Mouse (Mus musculus): Measurements from ENCODE around the gene Nrarp. TPM values are rescaled to one million over a fixed set of nuclear protein-coding genes. Genes with fewer than 3 reads are reported as not detected.

Nrarp gene
- polyA plus RNA-seq, 1 experiment from 2014 or later: 14.1 TPM

GRCm38 (mm10) chr2:25181891-25182397, 1.4 kb downstream of the Nrarp start:
- peak overlapping the region; percentile 89 for H3K27ac ChIP-seq (ENCODE audit: low read length)
- peak overlapping the region; percentile 58 for H3K9ac ChIP-seq (replicated peaks; ENCODE audit: low read depth)
- DNase-seq (ENCODE audit: low spot score): no peak
- 0 out of 2 replicates have a peak, but pooled peaks cover 16% of the 10 kb centered on the region for H3K27me3 ChIP-seq (replicated peaks; ENCODE audit: insufficient read depth, low read length)
- peak overlapping the region; percentile 63 for H3K4me3 ChIP-seq (ENCODE audit: low read depth, low read length)
- no peaks in the 10 kb centered on the region for H3K36me3 ChIP-seq (ENCODE audit: insufficient read depth, low read length)
- no peak for ATAC-seq
- no peak for TF ChIP-seq EP300 (IDR thresholded peaks at IDR 0.05)
- TF ChIP-seq CTCF (IDR thresholded peaks at IDR 0.05): no peak
- peak overlapping the region; percentile 91 for H3K4me2 ChIP-seq (replicated peaks; ENCODE audit: low read depth, low read length)
- no peaks in the 10 kb centered on the region for H3K9me3 ChIP-seq (ENCODE audit: low read length)
- peaks cover 13% of the 10 kb centered on the region; the same call in 1 of the 2 replicates for H3K4me1 ChIP-seq (ENCODE audit: insufficient read depth, low read depth, low read length)
- 1% methylated on average over 17 of the region's 17 CpGs for WGBS

- WGBS: 26% methylated on average over 6 of the region's 6 CpGs
- H3K9ac ChIP-seq (replicated peaks; ENCODE audit: low read depth): 0 out of 2 replicates have a peak overlapping the region, but pooled peaks have one; percentile 16
Observed at GRCm38 (mm10) chr2:25182664-25183063, 2.1 kb downstream of the Nrarp start.

DNA sequence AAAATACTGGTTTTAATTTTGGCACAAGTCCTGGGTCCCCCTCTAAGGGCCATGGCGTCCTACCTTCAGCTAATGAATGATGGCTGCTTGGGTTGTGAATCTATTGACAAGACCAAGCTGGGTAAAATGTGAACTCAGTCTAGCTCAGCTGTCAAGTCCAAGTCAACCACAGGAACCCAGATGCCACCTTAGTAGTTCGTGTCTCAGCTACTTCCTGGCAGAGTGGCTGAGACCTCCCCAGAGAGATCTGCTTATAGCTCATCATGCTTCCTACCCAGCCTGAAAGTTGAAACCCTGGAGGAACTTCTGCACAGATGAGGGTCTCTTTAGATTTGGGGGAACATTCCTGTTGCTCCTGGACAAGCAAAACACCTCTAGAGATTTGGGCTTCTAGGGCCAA, 2.8 kb downstream of the Nrarp start:
- Histone ChIP-seq H3K36me3 (ENCODE audit: insufficient read depth, low read length) (no peaks in the 10 kb centered on the region), H3K9me3 (ENCODE audit: low read length) (no peaks in the 10 kb centered on the region), H3K27me3 (replicated peaks; ENCODE audit: insufficient read depth, low read length) (0 out of 2 replicates have a peak, but pooled peaks cover 16% of the 10 kb centered on the region), H3K4me2 (replicated peaks; ENCODE audit: low read depth, low read length) (peak overlapping the region; percentile 91), H3K4me3 (ENCODE audit: low read depth, low read length) (no peak overlapping the region), H3K27ac (ENCODE audit: low read length) (no peak overlapping the region), H3K9ac (replicated peaks; ENCODE audit: low read depth) (no peak overlapping the region), H3K4me1 (ENCODE audit: insufficient read depth, low read depth, low read length) (no peaks in the 10 kb centered on the region)
- 66% methylated on average over 2 of the region's 2 CpGs for WGBS
- DNase-seq (ENCODE audit: low spot score) (no peak), ATAC-seq (no peak)
- TF ChIP-seq EP300 (IDR thresholded peaks at IDR 0.05) (no peak), CTCF (IDR thresholded peaks at IDR 0.05) (no peak)

More at GRCm38 (mm10) chr2:25182664-25183063, 2.1 kb downstream of the Nrarp start:
- DNase-seq (ENCODE audit: low spot score) (no peak), ATAC-seq (no peak)
- TF ChIP-seq EP300 (IDR thresholded peaks at IDR 0.05) (no peak), CTCF (IDR thresholded peaks at IDR 0.05) (no peak)
- H3K27ac ChIP-seq (ENCODE audit: low read length): no peak overlapping the region
- 0 out of 2 replicates have a peak, but pooled peaks cover 16% of the 10 kb centered on the region for H3K27me3 ChIP-seq (replicated peaks; ENCODE audit: insufficient read depth, low read length)
- H3K36me3 ChIP-seq (ENCODE audit: insufficient read depth, low read length): no peaks in the 10 kb centered on the region
- no peaks in the 10 kb centered on the region for H3K9me3 ChIP-seq (ENCODE audit: low read length)
- peak overlapping the region; percentile 63 for H3K4me3 ChIP-seq (ENCODE audit: low read depth, low read length)
- H3K4me1 ChIP-seq (ENCODE audit: insufficient read depth, low read depth, low read length): peaks cover 6% of the 10 kb centered on the region; the same call in 1 of the 2 replicates
- H3K4me2 ChIP-seq (replicated peaks; ENCODE audit: low read depth, low read length): peak overlapping the region; percentile 91

DNA sequence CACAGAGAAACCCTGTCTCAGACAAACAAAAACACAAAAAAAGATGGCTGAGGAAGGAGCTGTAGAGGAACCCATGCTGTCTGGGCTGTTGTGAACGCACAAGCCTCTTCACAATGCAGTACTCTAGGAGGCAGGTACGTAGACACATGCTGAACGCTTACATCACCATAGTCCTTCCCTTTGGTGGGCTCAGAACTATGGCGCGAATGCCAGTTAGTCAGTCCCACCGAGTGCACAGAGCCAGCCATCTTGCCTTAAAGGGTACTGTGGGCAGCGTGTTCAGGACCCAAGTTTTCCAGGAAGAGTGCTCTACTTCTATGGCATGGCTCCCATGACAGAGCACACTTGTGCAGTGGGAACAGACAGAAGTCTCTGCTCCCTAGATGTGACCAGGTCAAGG, 3.9 kb downstream of the Nrarp start:
- Histone ChIP-seq H3K9ac (replicated peaks; ENCODE audit: low read depth) (no peak overlapping the region), H3K4me1 (ENCODE audit: insufficient read depth, low read depth, low read length) (no peaks in the 10 kb centered on the region), H3K36me3 (ENCODE audit: insufficient read depth, low read length) (no peaks in the 10 kb centered on the region), H3K27ac (ENCODE audit: low read length) (no peak overlapping the region), H3K4me2 (replicated peaks; ENCODE audit: low read depth, low read length) (no peak overlapping the region), H3K27me3 (replicated peaks; ENCODE audit: insufficient read depth, low read length) (0 out of 2 replicates have a peak, but pooled peaks cover 15% of the 10 kb centered on the region), H3K4me3 (ENCODE audit: low read depth, low read length) (no peak overlapping the region), H3K9me3 (ENCODE audit: low read length) (no peaks in the 10 kb centered on the region)
- TF ChIP-seq EP300 (IDR thresholded peaks at IDR 0.05) (no peak), CTCF (IDR thresholded peaks at IDR 0.05) (no peak)
- DNase-seq (ENCODE audit: low spot score): no peak
- 96% methylated on average over 7 of the region's 7 CpGs for WGBS
- ATAC-seq: no peak

GRCm38 (mm10) chr2:25185625-25186574, 5.3 kb downstream of the Nrarp start:
- 1% methylated on average over 61 of the region's 64 CpGs for WGBS
- H3K27me3 ChIP-seq (replicated peaks; ENCODE audit: insufficient read depth, low read length): 0 out of 2 replicates have a peak, but pooled peaks cover 10% of the 10 kb centered on the region
- H3K9me3 ChIP-seq (ENCODE audit: low read length): no peaks in the 10 kb centered on the region

DNA sequence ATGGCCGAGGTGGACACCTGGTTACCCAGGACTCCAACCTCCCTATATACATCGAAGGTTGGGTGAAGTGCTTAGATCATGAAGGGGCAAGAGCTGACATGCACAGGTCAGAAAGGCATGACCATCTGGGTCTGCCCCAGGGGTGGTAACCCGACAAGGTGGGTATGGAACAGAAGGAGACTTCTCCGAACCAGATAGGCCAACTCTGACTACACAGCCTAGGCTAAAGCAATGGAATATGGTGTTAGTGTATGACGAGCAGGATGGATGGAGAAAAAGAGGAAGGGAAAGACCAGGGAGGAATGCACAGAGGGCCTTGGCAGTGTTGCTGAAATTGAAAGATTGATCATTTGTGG, 6.0 kb downstream of the Nrarp start:
- Histone ChIP-seq H3K27me3 (replicated peaks; ENCODE audit: insufficient read depth, low read length) (0 out of 2 replicates have a peak, but pooled peaks cover 4% of the 10 kb centered on the region), H3K9ac (replicated peaks; ENCODE audit: low read depth) (no peak overlapping the region), H3K4me2 (replicated peaks; ENCODE audit: low read depth, low read length) (peak overlapping the region; percentile 90), H3K36me3 (ENCODE audit: insufficient read depth, low read length) (no peaks in the 10 kb centered on the region), H3K4me1 (ENCODE audit: insufficient read depth, low read depth, low read length) (no peaks in the 10 kb centered on the region), H3K27ac (ENCODE audit: low read length) (no peak overlapping the region), H3K4me3 (ENCODE audit: low read depth, low read length) (peak overlapping the region; percentile 31; the same call in 1 of the 2 replicates), H3K9me3 (ENCODE audit: low read length) (no peaks in the 10 kb centered on the region)
- DNase-seq (ENCODE audit: low spot score): no peak
- WGBS: 40% methylated on average over 5 of the region's 5 CpGs
- ATAC-seq: no peak
- no peak for TF ChIP-seq CTCF (IDR thresholded peaks at IDR 0.05)
- no peak for TF ChIP-seq EP300 (IDR thresholded peaks at IDR 0.05)

More at GRCm38 (mm10) chr2:25185625-25186574, 5.3 kb downstream of the Nrarp start:
- Histone ChIP-seq H3K36me3 (ENCODE audit: insufficient read depth, low read length) (no peaks in the 10 kb centered on the region), H3K4me1 (ENCODE audit: insufficient read depth, low read depth, low read length) (no peaks in the 10 kb centered on the region), H3K4me2 (replicated peaks; ENCODE audit: low read depth, low read length) (peak overlapping the region; percentile 90), H3K9ac (replicated peaks; ENCODE audit: low read depth) (peak overlapping the region; percentile 35), H3K27ac (ENCODE audit: low read length) (peak overlapping the region; percentile 58), H3K4me3 (ENCODE audit: low read depth, low read length) (peak overlapping the region; percentile 31)
- TF ChIP-seq EP300 (IDR thresholded peaks at IDR 0.05) (no peak), CTCF (IDR thresholded peaks at IDR 0.05) (peak; percentile 67)
- peak; percentile 74 for DNase-seq (ENCODE audit: low spot score)
- ATAC-seq: peak; percentile 61
